Mouse (Mus musculus) brain, embryonic 14.5 days (tissue): ENCODE measurements around the gene Ghsr.
"Not testable (repeated sequence)": the region's sequence is repeated elsewhere in the genome, so short reads cannot be mapped to it uniquely, and the experiment has no call there.

Source experiments
- CTCF ChIP-seq: fragments of 200-500 bp; IDR thresholded peaks from 2 replicates; pipeline ENCODE4 v1.5.1; 2012; ENCODE audit warnings: inconsistent platforms, mild to moderate bottlenecking, moderate library complexity, borderline replicate concordance; ENCODE audit not compliant: insufficient read depth, insufficient read length; ENCODE audit errors: extremely low read depth
- POLR2A ChIP-seq: fragments of 200-500 bp; IDR thresholded peaks from 2 replicates; pipeline ENCODE4 v1.6.1; 2012; ENCODE audit warnings: mild to moderate bottlenecking, inconsistent platforms, borderline replicate concordance; ENCODE audit not compliant: poor library complexity, insufficient read depth, insufficient read length, severe bottlenecking; ENCODE audit errors: extremely low read depth

DNA sequence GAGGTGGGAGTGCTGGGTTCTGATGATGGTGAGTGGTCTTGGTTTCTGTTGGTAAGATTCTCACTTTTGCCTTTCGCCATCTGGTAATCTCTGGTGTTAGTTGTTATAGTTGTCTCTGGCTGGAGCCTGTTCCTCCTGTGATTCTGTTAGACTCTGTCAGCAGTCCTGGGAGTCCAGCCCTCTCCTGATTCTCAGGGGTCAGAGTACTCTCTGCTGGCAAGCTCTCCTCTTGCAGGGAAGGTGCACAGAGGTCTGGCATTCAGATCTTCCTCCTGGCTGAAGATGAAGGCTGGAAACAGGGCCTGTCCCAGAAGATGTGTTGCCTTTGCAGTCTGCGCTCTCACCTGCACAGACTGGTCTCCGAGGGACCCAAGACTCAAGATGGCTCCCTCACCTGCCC, 29.8 kb downstream of the Ghsr start:
- not testable (repeated sequence) for TF ChIP-seq CTCF, POLR2A
